Comparison of ENCODE assay signal across 23 mouse cellular contexts in genomic region chr2:46230791-46231450, GRCm38 (mm10).
"Had no signal": no experiment of that assay in that cellular context is flagged by ENCODE, and none has a peak within 500 bp of the region (broad histone marks: within the 10 kb centered on the region; RNA-seq: fewer than 3 reads in every experiment).

No protein-coding gene starts in this region.

- H3K27me3 ChIP-seq: limb, embryonic 13.5 days; liver, embryonic 12.5 days; liver, embryonic 15.5 days; lung, embryonic 15.5 days; megakaryocyte, embryonic 14.5 days; neural tube, embryonic 12.5 days; neural tube, embryonic 15.5 days; stomach, embryonic 15.5 days had no signal

- DNase-seq: kidney, postnatal 14 days; kidney, postnatal 4 days; layer of hippocampus, adult 9-11 months; liver; lung, adult 18-20 months; lung, postnatal 10 days; lung, postnatal 36 days; midbrain, embryonic 14.5 days; right cerebral cortex, adult 18-20 months; right cerebral cortex, postnatal 25 days; spleen, adult 18-20 months; thymus, postnatal 25 days had no signal

- H3K27ac ChIP-seq: layer of hippocampus, adult 2 months; limb, embryonic 10.5 days; limb, embryonic 13.5 days; liver, embryonic 12.5 days; liver, embryonic 15.5 days; lung, embryonic 15.5 days; midbrain, embryonic 10.5 days; neural tube, embryonic 12.5 days; neural tube, embryonic 15.5 days; stomach, embryonic 15.5 days had no signal

- H3K4me1 ChIP-seq: limb, embryonic 10.5 days; limb, embryonic 13.5 days; liver, embryonic 12.5 days; liver, embryonic 15.5 days; lung, embryonic 15.5 days; megakaryocyte, embryonic 14.5 days; midbrain, embryonic 10.5 days; neural tube, embryonic 12.5 days; neural tube, embryonic 15.5 days; stomach, embryonic 15.5 days had no signal

- H3K9me3 ChIP-seq: limb, embryonic 10.5 days; limb, embryonic 13.5 days; liver, embryonic 12.5 days; liver, embryonic 15.5 days; lung, embryonic 15.5 days; megakaryocyte, embryonic 14.5 days; midbrain, embryonic 10.5 days; neural tube, embryonic 12.5 days; neural tube, embryonic 15.5 days; stomach, embryonic 15.5 days had no signal

- H3K36me3 ChIP-seq: limb, embryonic 10.5 days; limb, embryonic 13.5 days; liver, embryonic 12.5 days; liver, embryonic 15.5 days; lung, embryonic 15.5 days; midbrain, embryonic 10.5 days; neural tube, embryonic 12.5 days; neural tube, embryonic 15.5 days; stomach, embryonic 15.5 days had no signal

- H3K4me3 ChIP-seq: layer of hippocampus, adult 2 months; limb, embryonic 10.5 days; limb, embryonic 13.5 days; liver, embryonic 12.5 days; liver, embryonic 15.5 days; lung, embryonic 15.5 days; megakaryocyte, embryonic 14.5 days; midbrain, embryonic 10.5 days; neural tube, embryonic 12.5 days; neural tube, embryonic 15.5 days; stomach, embryonic 15.5 days had no signal
